Mouse (Mus musculus) left cerebral cortex, adult 9 months (tissue): Measurements from ENCODE around the gene Arid5a.

Source experiments
- DNase-seq, 2 experiments: peaks; one replicate each; pipeline ENCODE4 v3.0.0; 2022; ENCODE audit warnings: low spot score in 2 of 2

Gene Arid5a

DNA sequence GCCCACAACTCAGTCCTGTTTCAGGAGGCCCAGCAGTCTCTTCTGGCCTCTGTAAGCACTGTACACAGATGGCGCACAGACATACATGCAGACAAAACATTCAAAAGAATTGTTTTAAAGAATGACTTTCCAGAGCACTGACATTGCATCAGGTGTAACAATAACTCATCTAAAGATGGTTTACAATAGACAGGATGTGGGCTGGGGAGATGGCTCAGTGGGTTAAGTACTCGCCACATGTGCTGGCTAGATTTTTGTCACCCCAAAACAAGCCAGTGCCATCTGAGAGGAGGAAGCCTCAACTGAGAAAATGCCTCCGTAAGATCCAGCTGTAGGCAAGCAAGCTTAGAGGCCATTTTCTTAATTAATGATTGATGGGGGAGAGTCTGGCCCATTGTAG, 13.1 kb upstream of the Arid5a start:
- DNase-seq = no peak

DNA sequence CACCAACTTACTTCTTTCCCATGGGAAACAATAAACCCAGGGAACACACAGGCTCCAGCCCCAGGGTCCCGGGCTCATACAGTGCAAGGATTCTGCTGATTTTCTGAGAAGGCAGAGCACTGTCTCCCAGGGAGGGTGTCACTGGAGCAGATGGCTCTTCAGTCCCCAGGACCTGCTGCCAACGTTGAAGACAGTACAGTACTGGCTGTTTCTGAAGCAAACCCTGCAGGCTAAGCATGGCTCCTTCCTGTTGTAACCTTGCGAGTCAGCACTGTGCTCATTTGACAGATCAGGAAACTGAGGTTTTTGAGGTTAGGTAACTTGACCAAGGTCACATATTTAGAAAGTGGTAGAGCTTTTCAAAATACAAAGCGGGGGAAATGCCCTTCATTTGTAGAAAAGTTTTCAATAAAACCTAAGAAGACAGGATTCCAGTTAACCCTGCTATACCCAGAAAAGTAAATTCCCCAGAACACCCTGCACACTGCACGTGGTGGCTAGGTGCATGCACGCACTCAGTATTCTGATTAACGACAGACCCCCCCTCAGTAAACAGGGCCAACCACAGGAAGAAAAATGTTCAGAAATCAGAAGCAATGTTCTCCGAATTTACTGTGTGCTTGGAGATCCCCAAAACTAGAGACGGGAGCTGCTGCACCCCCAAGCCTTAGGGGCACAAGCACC, 10.9 kb upstream of the Arid5a start:
- no peak for DNase-seq

DNA sequence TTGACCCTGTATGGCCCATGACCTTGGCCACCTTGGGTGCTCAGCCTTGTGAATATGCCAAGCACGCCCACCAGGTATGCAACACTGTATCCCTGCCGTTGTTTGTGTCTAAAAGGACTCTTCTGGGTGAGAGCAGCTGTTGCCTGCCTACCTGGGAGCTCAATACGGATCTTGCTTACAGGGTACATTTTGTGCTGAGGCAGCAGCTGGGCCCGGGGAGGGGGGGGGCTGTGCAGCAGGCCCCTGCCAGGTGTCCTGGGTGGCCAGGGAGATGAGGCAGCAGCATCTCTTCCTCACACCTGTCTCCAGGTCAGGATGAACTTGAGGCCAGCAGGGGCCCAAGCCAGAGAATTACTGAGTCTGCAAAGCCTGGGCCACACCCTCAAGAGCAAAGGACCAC, 9.4 kb upstream of the Arid5a start:
- no peak for DNase-seq

DNA sequence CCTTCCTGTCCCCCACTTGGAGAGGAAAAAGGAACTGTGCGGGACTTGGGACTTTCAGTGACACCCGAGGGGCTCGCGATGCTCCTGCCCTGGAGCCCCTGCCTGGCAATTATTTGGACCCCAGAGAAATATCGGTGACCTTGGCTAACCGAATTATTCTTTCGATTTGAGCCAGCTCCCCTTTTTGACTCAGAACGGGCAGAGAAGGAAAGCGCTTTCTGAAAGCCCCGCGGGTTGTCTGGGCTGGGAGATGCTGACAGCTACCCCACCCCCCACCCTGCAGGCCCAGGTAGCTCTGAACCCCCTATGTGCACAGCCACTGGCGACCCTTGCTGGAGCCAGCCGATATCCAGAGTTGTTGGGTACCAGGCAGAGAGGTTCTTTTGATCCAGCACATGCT, 8.4 kb upstream of the Arid5a start:
- DNase-seq = no peak

DNA sequence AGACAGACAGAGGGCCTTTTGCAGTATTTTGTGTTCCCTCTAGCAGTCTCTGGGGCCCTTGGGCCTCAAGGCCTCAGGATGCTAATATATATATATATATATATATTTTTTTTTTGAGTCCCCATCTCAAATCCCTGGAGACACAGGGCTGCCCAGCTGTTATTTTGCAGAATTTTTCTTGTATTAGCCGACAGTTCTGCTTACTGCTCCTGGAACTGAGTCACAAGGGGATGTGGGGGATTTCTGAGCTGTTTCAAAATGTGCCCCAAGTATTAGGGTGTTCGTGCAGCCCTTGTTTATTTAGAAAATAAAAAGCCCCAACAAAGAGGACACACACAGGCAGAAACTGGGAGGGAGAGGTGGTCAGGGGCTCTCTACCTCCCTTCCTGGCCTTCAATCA, 7.9 kb upstream of the Arid5a start:
- DNase-seq = no peak

DNA sequence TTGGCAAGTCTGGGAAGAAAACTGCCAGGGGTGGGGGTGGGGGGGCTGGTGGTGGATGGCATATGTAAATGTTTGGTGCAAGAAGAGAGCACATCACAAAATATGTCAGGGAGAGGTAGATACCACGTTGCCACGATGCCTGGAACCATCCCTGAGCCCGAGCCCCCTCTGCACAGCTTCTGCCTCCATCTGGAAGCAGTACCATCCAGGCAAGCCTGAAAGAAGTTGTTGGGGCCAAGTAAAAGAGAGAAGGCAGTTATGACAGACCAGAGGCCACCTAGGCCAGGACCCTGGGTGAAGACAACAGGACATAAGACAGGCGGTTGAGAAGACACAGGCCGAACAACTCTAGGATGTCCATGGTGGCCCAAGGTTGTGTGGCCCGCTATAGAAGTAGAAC, 7.0 kb upstream of the Arid5a start:
- no peak for DNase-seq

DNA sequence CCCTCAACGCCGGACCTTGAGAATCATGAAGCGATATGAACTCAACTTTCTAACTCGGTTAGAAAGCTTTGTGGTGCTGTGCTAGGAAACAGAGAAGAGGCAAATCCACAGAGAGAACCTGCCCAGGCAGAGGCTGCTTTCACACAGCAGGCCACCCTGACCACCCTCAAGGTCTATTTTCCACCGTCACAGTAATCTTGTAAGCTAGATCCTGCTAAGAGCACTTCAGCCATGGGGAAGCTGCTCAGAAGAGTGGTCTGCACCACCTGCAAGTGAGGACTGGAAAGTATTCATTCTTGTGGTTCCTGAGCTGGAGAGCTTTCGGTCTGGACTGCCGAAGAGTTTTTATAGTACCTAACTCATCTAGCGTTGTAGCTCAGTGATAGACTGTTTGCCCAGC, 5.3 kb upstream of the Arid5a start:
- DNase-seq = no peak

DNA sequence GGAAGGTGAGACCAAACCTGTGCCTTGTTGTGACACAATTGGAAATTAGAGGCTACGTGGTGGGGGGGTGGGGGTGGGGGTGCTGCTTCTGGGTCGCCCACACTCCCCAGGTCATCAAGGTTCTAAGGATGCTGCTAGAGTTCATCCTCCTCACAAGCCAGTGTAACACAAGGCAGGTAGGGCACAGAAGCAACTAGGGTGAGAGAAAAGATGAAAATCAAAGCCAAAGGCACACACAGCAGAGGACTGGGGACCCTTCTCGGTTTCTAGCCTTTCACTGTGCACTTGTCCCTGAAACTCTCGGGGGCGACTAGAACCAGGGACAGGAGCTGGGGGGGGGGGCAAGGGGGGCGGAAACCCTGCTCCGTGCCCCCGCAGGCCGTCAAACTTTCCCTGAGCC, 4.6 kb upstream of the Arid5a start:
- no peak for DNase-seq

DNA sequence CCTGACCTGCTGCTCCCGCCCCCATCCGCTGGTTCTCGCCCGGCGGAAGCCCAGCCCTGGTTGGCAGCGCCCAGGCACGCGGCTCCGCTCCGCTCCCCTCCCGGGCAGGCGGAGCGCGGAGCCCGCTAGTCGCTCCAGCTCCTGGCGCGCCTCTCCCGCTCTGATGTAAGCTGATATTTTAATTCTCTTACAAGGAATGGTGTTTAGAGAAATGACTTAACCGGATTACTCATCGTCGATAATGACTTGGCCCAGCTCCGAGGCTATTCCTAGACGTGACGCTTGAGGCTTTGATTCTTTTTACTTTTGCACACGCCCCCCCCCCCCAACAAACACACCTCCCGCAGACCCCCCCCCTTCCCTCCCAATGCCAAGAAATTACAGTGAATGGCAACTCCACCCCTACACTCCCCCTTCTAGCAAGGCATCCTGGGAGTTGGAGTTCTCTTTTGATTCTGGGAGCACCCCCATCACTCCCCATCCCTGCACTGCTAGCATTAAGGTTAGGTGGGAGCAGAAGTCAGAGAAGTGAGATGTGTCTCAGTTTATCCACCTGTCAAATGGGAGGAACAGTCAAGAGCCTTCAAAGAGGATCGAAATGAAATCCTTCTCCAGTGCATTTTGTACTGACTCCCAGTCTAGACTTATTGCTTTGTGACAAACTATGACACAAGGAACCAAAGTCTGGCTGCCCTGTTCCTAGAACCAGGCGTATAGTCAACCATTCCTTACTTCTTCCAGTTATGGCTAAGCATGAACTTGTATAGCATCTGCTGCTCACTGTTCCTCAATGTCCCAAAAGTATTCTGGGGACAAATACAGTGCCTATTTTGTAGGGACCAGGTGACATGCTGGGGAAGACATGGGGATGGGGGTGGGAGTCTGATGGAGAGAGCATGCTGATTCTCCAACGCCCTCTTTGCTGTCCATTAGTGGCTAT, 3.9 kb upstream of the Arid5a start:
- peak; percentile 74 to 87 for DNase-seq

DNA sequence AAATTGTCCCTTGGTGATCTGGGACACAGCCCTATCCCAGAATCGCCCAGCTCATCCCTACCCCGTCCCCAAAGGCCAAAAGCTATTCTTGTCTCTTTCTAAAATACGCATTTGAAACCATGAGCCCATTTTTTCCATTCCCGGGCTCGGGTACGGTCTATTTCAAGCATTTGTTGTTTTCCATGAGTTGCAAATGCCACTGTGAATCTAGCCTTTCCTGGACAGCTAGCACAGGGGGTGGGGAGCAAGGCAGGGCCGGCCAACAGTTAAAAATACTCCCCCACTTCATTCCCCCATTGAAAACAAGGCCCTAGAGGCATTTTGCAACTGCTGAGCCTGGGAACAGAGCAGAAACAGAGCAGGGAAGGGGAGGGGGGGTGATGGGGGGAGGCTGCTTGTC, 2.8 kb upstream of the Arid5a start:
- DNase-seq = no peak

DNA sequence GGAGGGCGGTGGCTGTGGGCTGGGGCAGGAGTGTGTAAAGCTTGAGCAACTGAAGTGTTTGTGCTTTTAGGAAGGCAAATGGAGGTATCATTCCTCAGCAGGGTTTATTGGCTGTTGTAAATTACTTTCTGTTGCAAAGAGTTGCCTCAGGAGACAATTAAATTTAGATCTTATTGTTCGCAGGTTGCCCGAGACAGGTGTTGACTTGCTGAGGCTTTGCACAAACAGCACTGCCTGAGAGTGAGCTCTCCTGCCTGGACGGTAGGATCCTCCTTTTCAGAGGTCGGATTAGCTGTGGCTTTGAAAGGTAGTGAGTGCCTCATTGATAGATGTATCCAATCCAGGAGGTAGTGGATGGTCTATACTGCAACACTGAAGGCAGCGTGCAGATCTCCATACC, 1.4 kb upstream of the Arid5a start:
- DNase-seq = no peak

DNA sequence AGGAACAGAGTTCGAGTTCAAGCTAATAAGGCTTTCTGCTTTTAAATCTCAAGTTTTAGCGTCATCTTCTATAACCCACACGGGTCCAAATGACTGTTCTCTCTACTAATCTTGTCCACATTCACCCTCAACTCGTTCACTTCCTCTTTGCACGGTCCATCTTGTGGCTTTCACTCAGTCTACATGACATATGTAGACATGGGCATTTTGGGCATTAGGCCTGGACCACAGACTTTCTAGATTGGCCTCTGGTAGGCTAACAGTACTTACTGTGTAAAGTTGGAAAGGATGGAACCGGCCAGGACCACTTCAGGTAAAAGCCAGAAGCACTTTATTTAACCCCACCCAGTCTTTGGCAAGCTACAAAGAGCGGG, 425 bp upstream of the Arid5a start:
- no peak for DNase-seq

DNA sequence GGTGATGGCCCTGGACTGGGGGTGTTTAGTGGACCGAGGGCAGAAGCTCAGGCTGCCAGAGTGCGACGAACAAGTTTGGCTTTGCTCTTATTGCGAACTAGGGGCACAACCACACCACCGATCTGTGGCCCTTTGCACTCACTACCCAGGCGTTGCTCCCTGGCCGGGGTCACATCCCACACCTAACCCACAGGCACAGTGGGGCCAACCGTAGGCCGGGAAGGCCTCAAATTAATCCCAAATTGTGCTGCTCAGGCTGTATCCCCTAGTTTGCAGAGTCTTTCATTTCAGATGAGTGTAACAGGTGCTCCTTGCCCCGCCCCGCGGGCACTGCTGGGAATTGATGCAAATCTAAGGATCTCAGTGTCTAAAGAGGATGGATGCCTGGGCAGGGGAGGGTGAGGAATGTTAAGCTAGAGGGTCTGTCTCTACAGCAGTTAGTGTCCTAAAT, 943 bp downstream of the Arid5a start:
- DNase-seq = no peak

DNA sequence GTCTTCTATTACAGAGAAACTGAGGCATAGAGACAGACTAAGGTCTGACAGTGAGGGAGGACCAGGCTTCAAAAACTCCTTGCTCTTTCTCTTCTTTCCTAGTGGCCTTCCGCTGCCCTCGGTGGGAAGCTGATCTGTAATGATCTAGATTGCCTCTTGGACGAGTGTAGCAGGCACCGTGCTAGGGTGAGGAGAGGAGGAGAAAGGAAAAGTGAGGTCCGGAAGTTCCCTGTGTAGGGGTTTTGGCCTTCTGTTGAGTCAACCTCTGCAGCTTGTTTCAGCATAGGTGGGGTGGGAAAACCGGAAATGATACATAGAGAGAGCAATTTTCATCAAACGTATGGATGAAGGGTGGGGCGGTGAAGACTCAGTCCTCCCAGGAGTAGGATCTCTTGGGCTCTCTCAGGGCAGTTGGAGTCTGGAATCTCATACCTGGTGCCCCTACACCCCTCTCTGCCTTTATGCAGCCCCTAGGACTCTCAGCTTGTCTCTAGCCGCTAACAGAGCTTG, 1.5 kb downstream of the Arid5a start:
- no peak for DNase-seq

DNA sequence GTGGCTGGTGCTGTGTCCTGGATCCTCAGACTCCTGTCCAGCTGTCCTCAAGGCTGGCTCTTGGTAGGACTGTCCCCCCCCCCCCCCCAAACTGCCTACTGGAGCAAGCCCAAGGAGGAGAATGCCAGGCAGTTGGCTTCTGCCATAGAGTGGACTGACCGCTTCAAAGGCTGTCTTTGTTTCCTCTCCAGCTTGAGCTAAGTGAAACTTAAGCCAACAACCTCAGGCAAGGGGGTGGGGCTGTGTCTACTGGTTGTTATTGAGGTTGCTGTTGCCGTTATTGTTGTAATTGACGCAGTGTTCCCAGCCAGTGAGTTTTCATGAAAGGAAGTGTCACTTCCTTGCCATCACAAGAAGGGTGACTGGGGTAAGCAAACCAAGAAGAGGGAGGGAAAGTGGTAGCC, 2.0 kb downstream of the Arid5a start:
- peak in 1 of 2 experiments; percentile 63 for DNase-seq

DNA sequence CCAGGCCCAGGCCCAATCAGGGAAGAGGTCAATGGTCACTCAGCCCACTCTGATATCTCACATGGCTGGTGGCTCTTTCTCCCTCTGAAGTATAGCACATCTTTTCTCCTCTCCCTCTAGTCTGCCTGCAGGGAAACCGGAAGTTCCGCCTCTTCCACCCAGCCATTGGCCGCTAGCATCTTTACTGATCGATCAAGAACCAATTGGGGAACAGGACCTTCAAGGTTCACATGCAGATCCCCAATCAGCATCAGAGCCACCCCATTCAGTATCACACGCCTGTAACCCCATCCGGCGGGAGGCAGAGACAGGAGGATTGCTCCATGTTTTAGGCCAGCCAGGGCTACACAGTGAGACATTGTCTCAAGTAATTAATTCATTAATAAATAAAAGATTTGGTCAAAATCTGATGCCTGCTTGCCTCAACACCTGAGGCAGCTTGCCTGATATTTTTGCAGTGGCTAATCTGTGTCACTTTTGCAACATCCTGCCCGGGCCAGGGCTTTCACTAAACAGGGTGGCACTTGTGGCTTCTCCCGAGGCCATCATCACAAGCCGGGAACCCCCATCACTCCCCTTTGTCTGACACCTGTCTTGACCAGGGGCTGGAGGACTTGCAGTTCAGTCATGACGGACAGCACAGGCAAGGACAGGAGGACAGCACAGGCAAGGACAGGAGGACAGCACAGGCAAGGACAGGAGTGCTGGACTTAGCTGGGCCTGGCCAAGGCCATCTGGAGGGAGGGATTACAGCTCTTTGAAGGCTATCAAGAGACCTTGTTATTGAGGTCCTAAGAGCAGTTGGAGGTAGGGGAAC, 7.6 kb downstream of the Arid5a start:
- DNase-seq = no peak

DNA sequence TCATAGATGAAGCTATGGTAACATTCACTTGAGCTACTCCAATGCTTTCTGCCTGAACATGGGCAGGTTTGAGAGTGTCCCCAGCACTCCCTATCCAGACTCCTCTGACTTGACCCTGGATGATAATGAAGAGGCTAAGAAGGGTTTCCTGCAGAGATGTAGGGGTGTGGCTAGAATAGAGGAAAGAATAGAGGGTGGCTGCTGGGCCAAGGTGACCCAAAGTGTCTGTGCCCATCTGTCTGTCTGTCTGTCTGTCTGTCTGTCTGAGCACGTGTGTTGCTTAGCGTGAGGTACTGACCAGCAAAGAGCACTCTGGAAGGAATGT, 8.2 kb downstream of the Arid5a start:
- no peak for DNase-seq

DNA sequence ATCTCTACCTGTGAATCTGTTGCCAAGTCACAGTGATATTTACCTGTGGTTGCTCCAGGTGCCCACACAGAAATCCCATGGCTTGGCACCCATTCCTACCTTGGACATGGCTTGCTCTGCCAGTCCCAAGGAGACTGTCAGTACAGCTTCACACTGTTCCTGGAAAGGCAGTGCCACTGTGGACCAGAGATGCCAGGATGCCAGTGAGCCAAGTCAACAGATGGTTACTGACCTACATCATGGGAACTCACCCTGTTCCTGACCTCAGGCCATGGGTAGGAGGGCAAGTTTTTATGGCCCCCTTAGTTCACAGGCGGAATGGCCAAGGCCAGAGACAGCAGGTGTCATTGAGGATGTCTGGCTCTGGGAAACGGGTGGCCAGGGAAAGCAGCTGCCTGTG, 13.6 kb downstream of the Arid5a start:
- no peak for DNase-seq

DNA sequence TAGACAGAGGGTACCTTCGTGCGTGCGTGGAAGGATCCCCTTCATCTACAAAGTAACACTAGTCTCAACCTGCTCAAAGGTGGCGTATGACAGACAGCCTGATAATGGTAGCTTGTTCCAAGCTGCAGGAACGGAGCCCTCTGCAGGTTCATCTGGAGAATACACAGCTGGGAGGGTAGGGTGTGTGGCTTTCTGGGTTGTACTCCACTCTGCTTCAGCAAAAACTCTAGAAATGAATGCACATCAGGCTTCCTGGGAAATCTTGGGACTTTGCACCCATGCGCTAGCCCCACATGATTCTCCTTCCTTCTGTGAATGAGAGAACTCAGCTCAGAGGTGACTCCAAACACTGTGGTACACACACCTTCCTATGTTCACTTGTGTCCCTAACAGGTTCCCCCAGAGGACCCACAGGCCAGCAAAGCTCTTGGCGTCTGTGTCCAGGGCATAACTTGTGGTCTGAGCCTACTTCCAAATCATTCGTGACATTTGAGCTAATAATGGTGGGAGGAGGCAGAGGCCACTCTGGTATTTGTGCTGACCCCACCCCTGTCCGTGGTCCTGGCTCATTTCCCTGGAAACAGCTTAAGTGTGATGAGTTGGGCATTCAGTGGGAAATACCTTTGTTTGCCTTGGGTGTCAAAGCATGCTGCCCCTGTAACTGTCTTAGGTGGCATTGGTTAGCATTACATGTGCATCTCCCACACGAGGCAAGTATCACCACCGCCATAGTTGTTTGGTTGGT, 14.5 kb downstream of the Arid5a start:
- no peak for DNase-seq

DNA sequence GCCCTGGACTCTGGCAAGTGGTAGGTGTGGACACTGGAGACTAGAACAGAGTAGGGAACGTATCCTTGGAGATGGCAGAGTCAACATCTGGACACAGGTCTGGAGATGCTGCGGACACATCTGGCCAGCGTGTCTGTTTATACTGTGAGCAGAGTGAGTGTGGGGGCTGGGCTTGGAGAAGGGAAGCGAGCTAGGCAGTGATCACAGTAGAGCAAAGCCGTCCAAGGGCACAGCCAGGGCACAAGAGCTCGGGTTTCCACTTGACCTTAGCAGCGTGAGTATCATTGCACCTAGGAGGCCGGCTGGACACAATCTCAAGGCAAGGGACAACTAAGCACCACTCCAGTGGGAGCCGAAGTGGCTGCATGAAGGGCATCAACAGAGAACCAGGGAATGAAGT, 15.5 kb downstream of the Arid5a start:
- DNase-seq = no peak

DNA sequence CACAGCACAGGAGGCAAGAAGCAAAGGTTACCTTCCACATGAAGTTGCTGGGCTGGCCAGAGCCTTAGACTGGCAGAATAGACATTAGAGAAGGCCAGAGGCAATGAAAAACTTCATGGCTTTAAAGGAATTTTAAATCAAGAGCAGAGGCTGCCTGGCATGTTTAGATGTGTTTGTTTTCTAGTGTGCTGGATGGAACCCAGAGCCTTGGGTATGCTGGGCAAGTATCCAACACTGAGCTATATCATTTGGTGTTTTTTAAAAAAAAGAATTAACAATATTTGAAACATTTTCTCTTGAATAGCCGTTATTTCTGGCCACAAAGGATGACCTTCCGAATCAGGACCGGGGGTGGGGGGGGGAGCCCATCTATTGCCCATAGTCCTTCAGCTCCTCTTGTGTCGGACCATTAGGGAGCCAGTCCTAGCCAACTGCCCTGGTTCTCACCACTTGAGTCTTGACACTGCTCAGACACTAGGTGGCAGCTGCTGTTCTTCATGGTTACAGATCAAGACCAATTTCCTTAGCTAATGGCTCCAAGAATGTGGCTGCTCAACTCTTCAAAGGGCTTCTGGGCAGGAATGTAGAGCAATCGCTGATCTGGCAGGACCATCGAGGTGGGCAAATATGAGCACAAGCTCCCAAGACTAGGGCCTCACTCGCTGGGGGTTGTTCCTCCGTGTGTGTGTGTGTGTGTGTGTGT, 16.4 kb downstream of the Arid5a start:
- DNase-seq = peak in 1 of 2 experiments; percentile 62
